Mouse (Mus musculus) embryonic facial prominence, embryonic 11.5 days (tissue): ENCODE results near the gene Trim11. TPM values are rescaled to one million over a fixed set of nuclear protein-coding genes. Genes with fewer than 3 reads are reported as not detected.
A peak's percentile ranks its signal among the peaks of the same experiment; 100 is the strongest.

ENCODE experiments used
- ATAC-seq: fragments of 200-750 bp; cut with Nextera tagmentation; replicated peaks from 2 replicates; pipeline ENCODE4 v1.8.0; 2017; ENCODE audit warnings: low read depth; ENCODE audit not compliant: insufficient number of reproducible peaks, low FRiP score, low TSS enrichment
- DNase-seq: peaks from one replicate; pipeline ENCODE4 v3.0.0-alpha.2; 2015; ENCODE audit warnings: low spot score
- H3K27ac ChIP-seq: fragments of 300-500 bp; sonication (generic); replicated peaks from 2 replicates; pipeline ENCODE4 v1.5.1; 2014; ENCODE audit warnings: mild to moderate bottlenecking, low read depth, low read length, control low read depth
- H3K27me3 ChIP-seq: fragments of 300-500 bp; sonication (generic); 2 replicates; pipeline ENCODE4 v1.6.1; 2014; ENCODE audit warnings: mild to moderate bottlenecking, low read length, moderate library complexity, mixed read lengths; ENCODE audit not compliant: control insufficient read depth, insufficient read depth
- H3K36me3 ChIP-seq: fragments of 300-500 bp; sonication (generic); replicated peaks from 2 replicates; pipeline ENCODE4 v1.6.1; 2014; ENCODE audit warnings: low read depth, mild to moderate bottlenecking, low read length, moderate library complexity, mixed read lengths; ENCODE audit not compliant: control insufficient read depth, insufficient read depth
- H3K4me1 ChIP-seq: fragments of 300-500 bp; sonication (generic); 2 replicates; pipeline ENCODE4 v1.6.1; 2014; ENCODE audit warnings: low read length, mixed read lengths; ENCODE audit not compliant: control insufficient read depth, insufficient read depth
- H3K4me2 ChIP-seq: fragments of 300-500 bp; sonication (generic); 2 replicates; pipeline ENCODE4 v1.6.1; 2014; ENCODE audit warnings: low read depth, mild to moderate bottlenecking, control low read depth, low read length, moderate library complexity
- H3K4me3 ChIP-seq: fragments of 300-500 bp; sonication (generic); 2 replicates; pipeline ENCODE4 v1.5.1; 2014; ENCODE audit warnings: low read depth, low read length, control low read depth
- H3K9ac ChIP-seq: fragments of 300-500 bp; sonication (generic); replicated peaks from 2 replicates; pipeline ENCODE4 v1.6.1; 2014; ENCODE audit warnings: mild to moderate bottlenecking, control low read depth, low read length
- H3K9me3 ChIP-seq: fragments of 300-500 bp; sonication (generic); replicated peaks from 2 replicates; pipeline ENCODE4 v1.6.1; 2016; ENCODE audit warnings: mild to moderate bottlenecking, low read length, inconsistent platforms, mixed read lengths; ENCODE audit not compliant: control insufficient read depth
- WGBS: fragments of 180-500 bp; shearing (Covaris S2); extraction: QIAGEN DNeasy Blood & Tissue Kit; methylation state at CpG from one replicate; pipeline ENCODE4 v1.1.7; 2014; 5-methylcytosine and 5-hydroxymethylcytosine counted together
- polyA plus RNA-seq: library from polyadenylated mRNA; unstranded; fragments of >200 nt; fragmentation: Nextera tagmentation; extraction: Ambion mirVana; gene quantifications from 2 replicates; pipeline ENCODE4 v1.2.1, GENCODE M21; 2014

Gene Trim11
- polyA plus RNA-seq, 1 experiment from 2014 or later, result 15.0 TPM

DNA sequence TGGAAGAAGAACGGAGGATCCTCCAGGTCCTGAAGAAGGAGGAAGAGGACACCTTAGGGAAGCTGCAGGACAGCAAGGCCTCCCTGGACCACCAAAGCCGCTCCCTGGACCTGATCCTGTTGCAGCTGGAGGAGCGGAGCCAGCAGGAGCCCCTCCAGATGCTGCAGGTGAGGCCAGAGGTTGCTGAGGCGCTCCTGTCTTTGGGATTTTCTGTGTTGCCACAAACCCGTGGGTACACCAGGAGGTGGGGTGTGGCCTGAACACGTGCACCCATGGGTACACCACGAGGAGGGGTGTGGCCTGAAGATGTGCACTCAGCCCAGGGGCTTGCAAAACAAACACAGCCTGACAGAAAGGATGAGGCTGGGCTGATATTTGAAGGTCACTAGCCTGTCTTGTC lies 9.3 kb upstream of the Trim11 start:
- WGBS, result 82% methylated on average over 7 of the region's 7 CpGs
- Histone ChIP-seq H3K36me3 (no peaks in the 10 kb centered on the region), H3K4me3 (no peak overlapping the region), H3K9me3 (no peaks in the 10 kb centered on the region), H3K9ac (no peak overlapping the region), H3K27ac (no peak overlapping the region), H3K27me3 (no peaks in the 10 kb centered on the region; the same call in 1 of the 2 replicates), H3K4me1 (no peaks in the 10 kb centered on the region), H3K4me2 (no peak overlapping the region)
- ATAC-seq (no peak; the same call in 1 of the 2 replicates), DNase-seq (no peak)

DNA sequence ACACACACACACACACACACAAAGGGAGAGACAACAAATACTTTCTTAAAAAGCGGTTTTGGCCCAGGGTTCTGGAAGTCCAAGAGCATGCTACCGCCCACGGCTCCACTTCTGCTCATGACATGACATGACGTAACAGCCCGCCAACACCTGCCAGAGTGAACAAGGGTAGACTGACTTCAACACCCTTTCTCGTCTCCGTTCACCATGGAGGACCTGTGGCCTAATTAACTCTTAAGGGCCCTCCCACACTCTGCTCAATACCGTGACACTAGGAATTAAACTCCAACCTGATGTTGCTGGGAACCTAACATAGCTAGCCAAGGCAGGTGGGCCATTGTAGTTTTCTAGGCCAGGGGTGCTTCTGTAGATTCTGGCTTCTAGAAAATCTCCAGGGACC lies 8.9 kb upstream of the Trim11 start:
- DNase-seq (no peak), ATAC-seq (no peak)
- no peak overlapping the region for H3K4me3 ChIP-seq
- no peak overlapping the region for H3K27ac ChIP-seq
- H3K9ac ChIP-seq, result no peak overlapping the region
- no peaks in the 10 kb centered on the region for H3K27me3 ChIP-seq
- 90% methylated on average over 8 of the region's 8 CpGs for WGBS
- no peaks in the 10 kb centered on the region for H3K9me3 ChIP-seq
- H3K36me3 ChIP-seq, result no peaks in the 10 kb centered on the region
- no peaks in the 10 kb centered on the region for H3K4me1 ChIP-seq
- H3K4me2 ChIP-seq, result no peak overlapping the region

DNA sequence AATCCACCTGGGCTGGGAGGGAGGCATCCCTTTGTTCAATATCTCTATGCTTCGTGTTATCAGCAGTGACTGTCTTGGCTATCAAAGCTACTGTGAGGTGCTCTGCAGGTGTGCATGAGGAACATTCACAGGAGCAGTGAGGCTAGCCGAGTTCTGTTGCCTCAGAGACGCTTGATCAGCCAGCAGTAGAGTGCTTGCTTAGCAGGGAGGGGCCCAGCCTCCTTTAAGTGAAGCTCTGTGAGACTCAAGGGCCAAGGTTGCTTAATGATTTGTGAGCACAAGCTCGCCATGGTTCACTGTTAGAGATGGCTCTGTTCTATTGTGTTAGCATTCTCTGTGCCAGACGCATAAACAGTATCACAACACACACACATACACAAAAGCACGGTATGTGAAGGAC lies 8.2 kb upstream of the Trim11 start:
- no peak overlapping the region for H3K4me2 ChIP-seq
- no peaks in the 10 kb centered on the region for H3K4me1 ChIP-seq
- H3K27me3 ChIP-seq, result no peaks in the 10 kb centered on the region
- no peak overlapping the region for H3K4me3 ChIP-seq
- H3K36me3 ChIP-seq, result no peaks in the 10 kb centered on the region
- H3K9ac ChIP-seq, result no peak overlapping the region
- DNase-seq (no peak), ATAC-seq (no peak)
- 82% methylated on average over 6 of the region's 6 CpGs for WGBS
- no peak overlapping the region for H3K27ac ChIP-seq
- no peaks in the 10 kb centered on the region for H3K9me3 ChIP-seq

DNA sequence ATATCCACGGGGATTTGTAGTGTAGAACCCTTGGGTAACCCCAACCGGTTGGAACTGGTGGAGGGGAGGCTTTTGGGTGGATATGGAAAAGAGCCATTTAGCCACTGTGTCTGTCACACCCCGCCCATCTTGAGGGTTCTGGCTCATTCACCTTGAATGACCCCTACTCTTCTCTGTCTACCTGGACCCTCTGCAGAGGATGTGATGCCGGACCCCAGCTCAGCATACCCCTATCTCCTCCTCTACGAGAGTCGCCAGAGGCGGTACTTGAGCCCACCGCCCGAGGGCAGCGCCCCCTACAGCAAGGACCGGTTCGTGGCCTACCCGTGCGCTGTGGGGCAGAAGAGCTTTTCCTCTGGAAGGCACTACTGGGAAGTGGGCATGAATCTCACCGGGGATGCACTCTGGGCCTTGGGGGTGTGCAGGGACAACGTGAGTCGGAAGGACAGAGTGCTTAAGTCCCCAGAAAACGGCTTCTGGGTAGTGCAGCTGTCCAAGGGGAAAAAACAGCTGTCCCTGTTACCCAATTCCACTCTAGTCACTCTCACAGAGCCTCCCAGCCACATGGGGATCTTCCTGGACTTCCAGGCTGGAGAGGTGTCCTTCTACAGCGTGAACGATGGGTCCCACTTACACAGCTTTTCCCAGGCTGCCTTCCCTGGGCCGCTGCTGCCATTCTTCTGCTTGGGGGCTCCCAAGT lies 6.9 kb upstream of the Trim11 start:
- no peaks in the 10 kb centered on the region for H3K27me3 ChIP-seq
- ATAC-seq, result peak; percentile 39; the same call in 1 of the 2 replicates
- no peaks in the 10 kb centered on the region for H3K4me1 ChIP-seq
- no peak for DNase-seq
- no peak overlapping the region for H3K9ac ChIP-seq
- H3K9me3 ChIP-seq, result no peaks in the 10 kb centered on the region
- H3K4me3 ChIP-seq, result no peak overlapping the region
- H3K36me3 ChIP-seq, result no peaks in the 10 kb centered on the region
- WGBS, result 90% methylated on average over 21 of the region's 21 CpGs
- H3K4me2 ChIP-seq, result no peak overlapping the region
- H3K27ac ChIP-seq, result no peak overlapping the region

DNA sequence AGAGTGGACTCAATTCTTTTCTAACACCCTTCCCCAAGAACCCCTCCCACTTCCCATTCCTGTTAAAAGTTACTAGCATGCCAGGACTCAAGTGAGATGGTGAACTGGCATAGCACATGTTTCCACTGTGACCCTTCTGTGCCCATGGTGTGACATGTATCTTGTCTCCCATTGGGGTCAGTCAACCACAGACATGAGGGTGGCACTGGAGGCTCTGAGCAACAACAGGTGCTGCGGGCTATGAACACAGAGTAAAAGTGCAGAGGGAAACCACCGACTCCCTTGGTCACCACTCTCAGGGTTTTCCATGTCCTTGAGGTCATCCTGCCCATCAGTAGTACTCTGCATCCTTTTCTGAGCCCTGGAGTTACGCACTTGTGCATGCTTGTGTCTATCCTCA lies 6.1 kb upstream of the Trim11 start:
- Histone ChIP-seq H3K36me3 (no peaks in the 10 kb centered on the region), H3K4me3 (no peak overlapping the region), H3K27ac (no peak overlapping the region), H3K9me3 (no peaks in the 10 kb centered on the region), H3K9ac (no peak overlapping the region), H3K4me2 (no peak overlapping the region), H3K4me1 (no peaks in the 10 kb centered on the region), H3K27me3 (no peaks in the 10 kb centered on the region)
- no peak for DNase-seq
- 94% methylated on average over 3 of the region's 3 CpGs for WGBS
- no peak for ATAC-seq

DNA sequence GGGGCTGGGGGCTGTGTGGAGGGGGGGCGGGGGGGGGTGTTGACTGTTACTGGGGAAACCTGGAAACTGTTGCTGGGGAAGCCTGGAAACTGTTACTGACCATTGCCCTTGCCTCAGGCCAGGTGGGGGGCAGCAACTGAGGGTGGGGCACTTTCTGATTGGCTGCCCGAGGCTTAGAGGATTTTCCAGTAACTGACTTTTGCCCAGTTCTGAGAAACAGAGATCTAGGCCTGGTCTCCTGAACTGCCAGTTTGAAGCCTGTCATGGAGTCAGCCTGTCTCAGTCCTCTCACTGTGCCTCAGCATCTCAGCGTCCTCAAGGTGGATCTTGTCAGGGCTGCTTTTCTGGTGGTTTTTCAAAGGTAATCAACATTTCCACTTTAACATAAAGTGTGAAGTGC lies 3.5 kb upstream of the Trim11 start:
- Histone ChIP-seq H3K36me3 (no peaks in the 10 kb centered on the region), H3K27ac (no peak overlapping the region)
- WGBS, result 90% methylated on average over 3 of the region's 3 CpGs

DNA sequence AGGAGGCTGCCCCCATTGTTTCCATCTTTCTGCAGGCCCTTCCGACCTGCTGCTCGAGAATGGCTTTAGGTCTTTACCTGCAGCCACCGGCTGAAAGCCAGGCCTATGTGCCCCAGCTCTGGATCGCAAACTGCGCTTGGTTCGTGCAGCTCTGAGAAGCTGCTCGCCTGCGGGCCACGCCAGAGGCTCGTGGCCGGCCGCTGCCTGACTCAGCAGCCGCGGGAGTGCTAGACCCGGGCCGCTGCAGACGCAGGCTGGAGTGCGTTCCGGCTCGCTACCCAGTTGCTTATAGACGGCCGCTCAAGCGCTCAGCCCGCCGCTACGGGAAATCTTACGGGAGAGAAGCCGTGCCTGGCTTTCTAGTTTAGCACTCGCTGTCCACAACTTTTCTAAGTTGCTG lies 743 bp upstream of the Trim11 start:
- no peaks in the 10 kb centered on the region for H3K27me3 ChIP-seq
- peak overlapping the region; percentile 90 for H3K9ac ChIP-seq
- no peak for ATAC-seq
- peak overlapping the region; percentile 94 for H3K4me3 ChIP-seq
- H3K27ac ChIP-seq, result no peak overlapping the region
- H3K4me1 ChIP-seq, result peaks cover 8% of the 10 kb centered on the region
- no peaks in the 10 kb centered on the region for H3K9me3 ChIP-seq
- H3K4me2 ChIP-seq, result peak overlapping the region; percentile 95
- DNase-seq, result peak; percentile 26
- no peaks in the 10 kb centered on the region for H3K36me3 ChIP-seq
- WGBS, result under 1% methylated on average over 29 of the region's 29 CpGs

More for the DNA sequence above, 3.5 kb upstream of the Trim11 start:
- Histone ChIP-seq H3K4me1 (peaks cover 2% of the 10 kb centered on the region), H3K4me2 (no peak overlapping the region), H3K9ac (no peak overlapping the region), H3K27me3 (no peaks in the 10 kb centered on the region), H3K4me3 (no peak overlapping the region), H3K9me3 (no peaks in the 10 kb centered on the region)
- ATAC-seq, result no peak
- DNase-seq, result no peak

DNA sequence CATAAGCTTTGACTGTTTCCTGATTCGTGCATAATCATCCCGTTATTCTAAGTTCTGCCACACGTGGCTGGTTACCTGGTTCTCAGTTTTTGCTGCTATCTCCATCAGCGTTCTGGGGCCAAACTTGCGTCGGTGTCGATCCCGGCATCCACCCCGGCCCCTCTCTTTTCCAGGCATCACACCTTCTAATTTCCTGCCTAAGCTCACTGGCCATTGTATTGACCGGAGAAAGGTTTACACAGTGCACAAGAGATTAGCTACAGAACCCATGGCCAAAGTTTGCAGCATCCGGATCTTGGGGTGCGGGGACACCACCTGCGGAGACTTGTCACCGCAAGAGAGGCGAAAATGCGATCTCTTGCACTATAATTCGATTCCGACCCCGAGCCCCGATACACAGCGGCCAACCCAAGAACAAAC lies 276 bp upstream of the Trim11 start:
- no peaks in the 10 kb centered on the region for H3K27me3 ChIP-seq
- WGBS, result 0% methylated on average over 21 of the region's 21 CpGs
- H3K4me2 ChIP-seq, result peak overlapping the region; percentile 95
- DNase-seq (no peak), ATAC-seq (no peak)
- peaks cover 8% of the 10 kb centered on the region for H3K4me1 ChIP-seq
- H3K9me3 ChIP-seq, result no peaks in the 10 kb centered on the region
- H3K27ac ChIP-seq, result no peak overlapping the region
- H3K4me3 ChIP-seq, result peak overlapping the region; percentile 94
- H3K36me3 ChIP-seq, result no peaks in the 10 kb centered on the region
- peak overlapping the region; percentile 90 for H3K9ac ChIP-seq
